Mouse (Mus musculus): ENCODE data around the gene Zzef1. TPM values are rescaled to one million over a fixed set of nuclear protein-coding genes. Genes with fewer than 3 reads are reported as not detected.

Zzef1 gene
- polyA plus RNA-seq, 1 experiment from 2014 or later = 11.7 TPM

- Histone ChIP-seq H3K9ac (ENCODE audit: low read depth, low read length) (no peak overlapping the region), H3K4me2 (no peak overlapping the region), H3K9me3 (ENCODE audit: control insufficient read depth, low read length) (no peaks in the 10 kb centered on the region), H3K4me1 (replicated peaks; ENCODE audit: control insufficient read depth, insufficient read depth, low read length) (no peaks in the 10 kb centered on the region), H3K36me3 (ENCODE audit: control insufficient read depth, insufficient read depth, low read length) (peaks cover 15% of the 10 kb centered on the region), H3K27me3 (replicated peaks; ENCODE audit: control insufficient read depth, insufficient read depth, low read length) (no peaks in the 10 kb centered on the region), H3K27ac (ENCODE audit: low read depth, low read length) (no peak overlapping the region), H3K4me3 (ENCODE audit: low read depth, low read length) (no peak overlapping the region)
- no peak for DNase-seq (ENCODE audit: low spot score)
- no peak for ATAC-seq (replicated peaks; ENCODE audit: low FRiP score)
- WGBS = 83% methylated on average over 1 of the region's 1 CpGs
These were observed 52.0 kb downstream of the Zzef1 start for GRCm38 (mm10) chr11:72847831-72848628.

GRCm38 (mm10) chr11:72850419-72851131 is 54.5 kb downstream of the Zzef1 start:
- no peak for DNase-seq (ENCODE audit: low spot score)
- Histone ChIP-seq H3K4me3 (ENCODE audit: low read depth, low read length) (no peak overlapping the region), H3K4me2 (no peak overlapping the region), H3K27ac (ENCODE audit: low read depth, low read length) (no peak overlapping the region), H3K9me3 (ENCODE audit: control insufficient read depth, low read length) (no peaks in the 10 kb centered on the region), H3K4me1 (replicated peaks; ENCODE audit: control insufficient read depth, insufficient read depth, low read length) (no peaks in the 10 kb centered on the region), H3K36me3 (ENCODE audit: control insufficient read depth, insufficient read depth, low read length) (peaks cover 10% of the 10 kb centered on the region; the same call in 1 of the 2 replicates), H3K27me3 (replicated peaks; ENCODE audit: control insufficient read depth, insufficient read depth, low read length) (no peaks in the 10 kb centered on the region), H3K9ac (ENCODE audit: low read depth, low read length) (no peak overlapping the region)
- ATAC-seq (replicated peaks; ENCODE audit: low FRiP score) = no peak
- WGBS = 92% methylated on average over 9 of the region's 9 CpGs

GRCm38 (mm10) chr11:72851214-72851613 is 55.2 kb downstream of the Zzef1 start:
- WGBS = 86% methylated on average over 4 of the region's 4 CpGs
- no peak for ATAC-seq (replicated peaks; ENCODE audit: low FRiP score)
- DNase-seq (ENCODE audit: low spot score) = no peak
- Histone ChIP-seq H3K9ac (ENCODE audit: low read depth, low read length) (no peak overlapping the region), H3K4me2 (no peak overlapping the region), H3K4me3 (ENCODE audit: low read depth, low read length) (no peak overlapping the region), H3K27me3 (replicated peaks; ENCODE audit: control insufficient read depth, insufficient read depth, low read length) (no peaks in the 10 kb centered on the region), H3K9me3 (ENCODE audit: control insufficient read depth, low read length) (no peaks in the 10 kb centered on the region), H3K4me1 (replicated peaks; ENCODE audit: control insufficient read depth, insufficient read depth, low read length) (no peaks in the 10 kb centered on the region), H3K27ac (ENCODE audit: low read depth, low read length) (no peak overlapping the region), H3K36me3 (ENCODE audit: control insufficient read depth, insufficient read depth, low read length) (peaks cover 10% of the 10 kb centered on the region; the same call in 1 of the 2 replicates)

- H3K27me3 ChIP-seq (replicated peaks; ENCODE audit: control insufficient read depth, insufficient read depth, low read length) = no peaks in the 10 kb centered on the region
- peaks cover 14% of the 10 kb centered on the region; the same call in 1 of the 2 replicates for H3K36me3 ChIP-seq (ENCODE audit: control insufficient read depth, insufficient read depth, low read length)
- WGBS = 97% methylated on average over 1 of the region's 1 CpGs
- no peak overlapping the region for H3K9ac ChIP-seq (ENCODE audit: low read depth, low read length)
- no peak for DNase-seq (ENCODE audit: low spot score)
- ATAC-seq (replicated peaks; ENCODE audit: low FRiP score) = no peak
- H3K27ac ChIP-seq (ENCODE audit: low read depth, low read length) = no peak overlapping the region
- H3K4me1 ChIP-seq (replicated peaks; ENCODE audit: control insufficient read depth, insufficient read depth, low read length) = no peaks in the 10 kb centered on the region
- H3K4me2 ChIP-seq = no peak overlapping the region
- H3K4me3 ChIP-seq (ENCODE audit: low read depth, low read length) = no peak overlapping the region
- H3K9me3 ChIP-seq (ENCODE audit: control insufficient read depth, low read length) = no peaks in the 10 kb centered on the region
These were observed 56.1 kb downstream of the Zzef1 start for GRCm38 (mm10) chr11:72852122-72852521.

GRCm38 (mm10) chr11:72853086-72853485 is 57.1 kb downstream of the Zzef1 start:
- Histone ChIP-seq H3K4me1 (replicated peaks; ENCODE audit: control insufficient read depth, insufficient read depth, low read length) (no peaks in the 10 kb centered on the region), H3K27ac (ENCODE audit: low read depth, low read length) (no peak overlapping the region), H3K4me2 (no peak overlapping the region), H3K27me3 (replicated peaks; ENCODE audit: control insufficient read depth, insufficient read depth, low read length) (no peaks in the 10 kb centered on the region), H3K36me3 (ENCODE audit: control insufficient read depth, insufficient read depth, low read length) (peaks cover 14% of the 10 kb centered on the region; the same call in 1 of the 2 replicates), H3K9ac (ENCODE audit: low read depth, low read length) (no peak overlapping the region), H3K4me3 (ENCODE audit: low read depth, low read length) (no peak overlapping the region), H3K9me3 (ENCODE audit: control insufficient read depth, low read length) (no peaks in the 10 kb centered on the region)
- ATAC-seq (replicated peaks; ENCODE audit: low FRiP score) (no peak), DNase-seq (ENCODE audit: low spot score) (no peak)
- WGBS = 90% methylated on average over 4 of the region's 4 CpGs

GRCm38 (mm10) chr11:72854251-72854650 is 58.2 kb downstream of the Zzef1 start:
- ATAC-seq (replicated peaks; ENCODE audit: low FRiP score) (no peak), DNase-seq (ENCODE audit: low spot score) (no peak)
- no peak overlapping the region for H3K4me2 ChIP-seq
- no peak overlapping the region for H3K9ac ChIP-seq (ENCODE audit: low read depth, low read length)
- H3K4me3 ChIP-seq (ENCODE audit: low read depth, low read length) = no peak overlapping the region
- no peaks in the 10 kb centered on the region for H3K4me1 ChIP-seq (replicated peaks; ENCODE audit: control insufficient read depth, insufficient read depth, low read length)
- no peaks in the 10 kb centered on the region for H3K9me3 ChIP-seq (ENCODE audit: control insufficient read depth, low read length)
- no peaks in the 10 kb centered on the region for H3K27me3 ChIP-seq (replicated peaks; ENCODE audit: control insufficient read depth, insufficient read depth, low read length)
- H3K36me3 ChIP-seq (ENCODE audit: control insufficient read depth, insufficient read depth, low read length) = peaks cover 10% of the 10 kb centered on the region; the same call in 1 of the 2 replicates
- WGBS = 90% methylated on average over 3 of the region's 3 CpGs
- no peak overlapping the region for H3K27ac ChIP-seq (ENCODE audit: low read depth, low read length)

GRCm38 (mm10) chr11:72856764-72857163 is 60.7 kb downstream of the Zzef1 start:
- H3K4me3 ChIP-seq (ENCODE audit: low read depth, low read length) = no peak overlapping the region
- DNase-seq (ENCODE audit: low spot score) (no peak), ATAC-seq (replicated peaks; ENCODE audit: low FRiP score) (no peak)
- H3K9ac ChIP-seq (ENCODE audit: low read depth, low read length) = no peak overlapping the region
- H3K4me1 ChIP-seq (replicated peaks; ENCODE audit: control insufficient read depth, insufficient read depth, low read length) = no peaks in the 10 kb centered on the region
- no peak overlapping the region for H3K4me2 ChIP-seq
- H3K9me3 ChIP-seq (ENCODE audit: control insufficient read depth, low read length) = no peaks in the 10 kb centered on the region
- peaks cover 10% of the 10 kb centered on the region; the same call in 1 of the 2 replicates for H3K36me3 ChIP-seq (ENCODE audit: control insufficient read depth, insufficient read depth, low read length)
- H3K27ac ChIP-seq (ENCODE audit: low read depth, low read length) = no peak overlapping the region
- 98% methylated on average over 2 of the region's 2 CpGs for WGBS
- no peaks in the 10 kb centered on the region for H3K27me3 ChIP-seq (replicated peaks; ENCODE audit: control insufficient read depth, insufficient read depth, low read length)

- H3K9me3 ChIP-seq (ENCODE audit: control insufficient read depth, low read length) = no peaks in the 10 kb centered on the region
- ATAC-seq (replicated peaks; ENCODE audit: low FRiP score) (no peak), DNase-seq (ENCODE audit: low spot score) (no peak)
- H3K4me3 ChIP-seq (ENCODE audit: low read depth, low read length) = no peak overlapping the region
- peaks cover 19% of the 10 kb centered on the region; the same call in 1 of the 2 replicates for H3K36me3 ChIP-seq (ENCODE audit: control insufficient read depth, insufficient read depth, low read length)
- no peaks in the 10 kb centered on the region for H3K4me1 ChIP-seq (replicated peaks; ENCODE audit: control insufficient read depth, insufficient read depth, low read length)
- no peak overlapping the region for H3K27ac ChIP-seq (ENCODE audit: low read depth, low read length)
- H3K9ac ChIP-seq (ENCODE audit: low read depth, low read length) = no peak overlapping the region
- 88% methylated on average over 3 of the region's 3 CpGs for WGBS
- no peak overlapping the region for H3K4me2 ChIP-seq
- no peaks in the 10 kb centered on the region for H3K27me3 ChIP-seq (replicated peaks; ENCODE audit: control insufficient read depth, insufficient read depth, low read length)
These were observed 65.2 kb downstream of the Zzef1 start for GRCm38 (mm10) chr11:72861236-72861635.

All from liver, embryonic 11.5 days (tissue).